Mouse (Mus musculus) kidney, postnatal 10 days (tissue): Measurements from ENCODE around the gene Eif2b5.

Experiments used
- DNase-seq: peaks from one replicate; pipeline ENCODE4 v3.0.0; 2021; ENCODE audit warnings: mixed read lengths

Gene Eif2b5

GRCm38 (mm10) chr16:20537601-20538320, 39.1 kb downstream of the Eif2b5 start:
- DNase-seq, result no peak

- DNase-seq, result no peak
Measured at GRCm38 (mm10) chr16:20539649-20540048, 41.0 kb downstream of the Eif2b5 start.

- DNase-seq, result no peak
Measured at GRCm38 (mm10) chr16:20540438-20540837, 41.8 kb downstream of the Eif2b5 start.

GRCm38 (mm10) chr16:20545696-20546095, 47.1 kb downstream of the Eif2b5 start:
- no peak for DNase-seq

GRCm38 (mm10) chr16:20547423-20547822, 48.8 kb downstream of the Eif2b5 start:
- DNase-seq, result no peak

GRCm38 (mm10) chr16:20548096-20548948, 49.7 kb downstream of the Eif2b5 start, which contains the start of gene Abcf3:
Gene Abcf3 (plus strand): TSS chr16:20548577.
- peak; percentile 99 for DNase-seq

GRCm38 (mm10) chr16:20549161-20549560, 50.5 kb downstream of the Eif2b5 start:
- DNase-seq, result no peak

GRCm38 (mm10) chr16:20551691-20552090, 53.1 kb downstream of the Eif2b5 start:
- no peak for DNase-seq

GRCm38 (mm10) chr16:20552594-20552993, 54.0 kb downstream of the Eif2b5 start:
- no peak for DNase-seq

GRCm38 (mm10) chr16:20555000-20555399, 56.4 kb downstream of the Eif2b5 start:
- DNase-seq, result no peak

GRCm38 (mm10) chr16:20557381-20557780, 58.8 kb downstream of the Eif2b5 start:
- no peak for DNase-seq
